Mouse (Mus musculus): Measurements from ENCODE around the gene Fam89b. TPM values are rescaled to one million over a fixed set of nuclear protein-coding genes. Genes with fewer than 3 reads are reported as not detected.
"Not testable (repeated sequence)": the region's sequence is repeated elsewhere in the genome, so short reads cannot be mapped to it uniquely, and the experiment has no call there.

Fam89b gene
- polyA plus RNA-seq, 1 experiment from 2014 or later, result 170 TPM

GRCm38 (mm10) chr19:5689088-5689428 is 40.4 kb downstream of the Fam89b start:
- ATAC-seq, result no peak
- peaks cover 10% of the 10 kb centered on the region for H3K36me3 ChIP-seq (ENCODE audit: control insufficient read depth, insufficient read depth)
- peaks cover 49% of the 10 kb centered on the region for H3K4me1 ChIP-seq (replicated peaks; ENCODE audit: control insufficient read depth, insufficient read depth, low read length)
- no peaks in the 10 kb centered on the region for H3K9me3 ChIP-seq (ENCODE audit: control insufficient read depth, low read length)
- peak overlapping the region; percentile 73 for H3K27ac ChIP-seq (ENCODE audit: low read length)
- peak overlapping the region; percentile 73 for H3K9ac ChIP-seq (replicated peaks; ENCODE audit: low read depth, low read length)
- H3K27me3 ChIP-seq (replicated peaks; ENCODE audit: control insufficient read depth, insufficient read depth, low read length), result no peaks in the 10 kb centered on the region
- whole genome bisulfite sequencing, result under 1% methylated on average over 7 of the region's 7 CpGs
- H3K4me2 ChIP-seq (ENCODE audit: low read length), result peak overlapping the region; percentile 99
- peak overlapping the region; percentile 85 for H3K4me3 ChIP-seq (replicated peaks; ENCODE audit: low read length)

- Histone ChIP-seq H3K36me3 (ENCODE audit: control insufficient read depth, insufficient read depth) (peaks cover 12% of the 10 kb centered on the region), H3K4me1 (replicated peaks; ENCODE audit: control insufficient read depth, insufficient read depth, low read length) (peaks cover 49% of the 10 kb centered on the region), H3K4me2 (ENCODE audit: low read length) (peak within 1 kb of the TSS; percentile 99), H3K9me3 (ENCODE audit: control insufficient read depth, low read length) (no peaks in the 10 kb centered on the region), H3K9ac (replicated peaks; ENCODE audit: low read depth, low read length) (peak within 1 kb of the TSS; percentile 78), H3K4me3 (replicated peaks; ENCODE audit: low read length) (peak within 1 kb of the TSS; percentile 85), H3K27ac (ENCODE audit: low read length) (peak within 1 kb of the TSS; percentile 91), H3K27me3 (replicated peaks; ENCODE audit: control insufficient read depth, insufficient read depth, low read length) (no peaks in the 10 kb centered on the region)
- ATAC-seq, result peak; percentile 97
- WGBS, result under 1% methylated on average over 68 of the region's 69 CpGs
Observed at GRCm38 (mm10) chr19:5688200-5689087, 41.0 kb downstream of the Fam89b start, which contains the start of the genes Map3k11 and Pcnx3. TSS of gene Map3k11 (plus strand) at chr19:5688742. TSS of gene Pcnx3 (minus strand) at chr19:5688908.

DNA sequence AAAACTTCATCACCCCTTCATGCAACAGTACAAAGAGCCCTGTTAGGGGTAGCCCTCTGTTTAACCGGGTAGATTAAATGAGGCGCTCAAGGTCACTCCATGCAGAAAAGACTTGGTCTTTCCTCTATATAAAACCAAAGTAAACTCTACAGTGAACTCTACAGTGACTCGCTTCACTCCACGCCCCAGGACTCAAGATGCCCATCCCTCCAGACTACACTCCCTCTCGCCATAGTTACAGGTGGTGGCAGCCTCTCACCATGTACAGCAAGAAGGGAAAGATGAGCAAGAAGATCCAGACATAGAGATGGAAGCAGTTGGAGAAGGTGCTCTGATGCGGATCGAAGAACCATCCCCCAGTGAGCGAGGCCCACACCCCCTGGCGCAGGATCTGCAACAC is 41.7 kb downstream of the Fam89b start:
- Histone ChIP-seq H3K4me2 (ENCODE audit: low read length) (peak overlapping the region; percentile 99), H3K4me3 (replicated peaks; ENCODE audit: low read length) (peak overlapping the region; percentile 85), H3K27ac (ENCODE audit: low read length) (peak overlapping the region; percentile 91; the same call in 1 of the 2 replicates), H3K9me3 (ENCODE audit: control insufficient read depth, low read length) (no peaks in the 10 kb centered on the region), H3K27me3 (replicated peaks; ENCODE audit: control insufficient read depth, insufficient read depth, low read length) (no peaks in the 10 kb centered on the region), H3K9ac (replicated peaks; ENCODE audit: low read depth, low read length) (peak overlapping the region; percentile 78), H3K36me3 (ENCODE audit: control insufficient read depth, insufficient read depth) (peaks cover 17% of the 10 kb centered on the region), H3K4me1 (replicated peaks; ENCODE audit: control insufficient read depth, insufficient read depth, low read length) (peaks cover 45% of the 10 kb centered on the region)
- no peak for ATAC-seq
- 21% methylated on average over 9 of the region's 9 CpGs for WGBS

GRCm38 (mm10) chr19:5686954-5687353 is 42.5 kb downstream of the Fam89b start:
- not testable (repeated sequence) for H3K4me2 ChIP-seq (ENCODE audit: low read length); H3K4me3 ChIP-seq (replicated peaks; ENCODE audit: low read length); H3K9ac ChIP-seq (replicated peaks; ENCODE audit: low read depth, low read length); ATAC-seq; H3K27me3 ChIP-seq (replicated peaks; ENCODE audit: control insufficient read depth, insufficient read depth, low read length); H3K9me3 ChIP-seq (ENCODE audit: control insufficient read depth, low read length); H3K27ac ChIP-seq (ENCODE audit: low read length)
- peaks cover 37% of the 10 kb centered on the region for H3K4me1 ChIP-seq (replicated peaks; ENCODE audit: control insufficient read depth, insufficient read depth, low read length)
- H3K36me3 ChIP-seq (ENCODE audit: control insufficient read depth, insufficient read depth), result peaks cover 24% of the 10 kb centered on the region
- WGBS, result 92% methylated on average over 12 of the region's 12 CpGs

DNA sequence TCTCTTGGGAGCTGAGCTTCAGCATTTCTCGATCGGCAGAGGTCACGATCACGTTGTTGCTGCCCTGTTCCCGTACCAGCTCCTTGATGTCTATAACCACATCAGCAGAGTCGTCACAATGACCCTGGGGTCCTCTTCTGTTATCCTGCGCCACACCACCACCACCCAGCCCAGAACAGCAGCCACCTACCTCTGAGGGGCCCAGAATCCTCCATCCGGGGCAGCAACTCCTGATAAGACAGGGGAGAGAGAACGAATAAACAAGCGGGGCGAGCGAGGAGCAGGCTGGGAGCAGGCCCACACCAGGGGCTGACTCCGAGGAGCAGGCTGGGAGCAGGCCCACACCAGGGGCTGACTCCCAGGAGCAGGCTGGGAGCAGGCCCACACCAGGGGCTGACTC is 43.0 kb downstream of the Fam89b start:
- H3K4me3 ChIP-seq (replicated peaks; ENCODE audit: low read length), result no peak overlapping the region
- WGBS, result 95% methylated on average over 13 of the region's 13 CpGs
- no peaks in the 10 kb centered on the region for H3K9me3 ChIP-seq (ENCODE audit: control insufficient read depth, low read length)
- H3K4me1 ChIP-seq (replicated peaks; ENCODE audit: control insufficient read depth, insufficient read depth, low read length), result peaks cover 32% of the 10 kb centered on the region
- no peaks in the 10 kb centered on the region for H3K27me3 ChIP-seq (replicated peaks; ENCODE audit: control insufficient read depth, insufficient read depth, low read length)
- H3K4me2 ChIP-seq (ENCODE audit: low read length), result no peak overlapping the region
- no peak overlapping the region for H3K9ac ChIP-seq (replicated peaks; ENCODE audit: low read depth, low read length)
- peaks cover 28% of the 10 kb centered on the region for H3K36me3 ChIP-seq (ENCODE audit: control insufficient read depth, insufficient read depth)
- H3K27ac ChIP-seq (ENCODE audit: low read length), result no peak overlapping the region
- no peak for ATAC-seq

DNA sequence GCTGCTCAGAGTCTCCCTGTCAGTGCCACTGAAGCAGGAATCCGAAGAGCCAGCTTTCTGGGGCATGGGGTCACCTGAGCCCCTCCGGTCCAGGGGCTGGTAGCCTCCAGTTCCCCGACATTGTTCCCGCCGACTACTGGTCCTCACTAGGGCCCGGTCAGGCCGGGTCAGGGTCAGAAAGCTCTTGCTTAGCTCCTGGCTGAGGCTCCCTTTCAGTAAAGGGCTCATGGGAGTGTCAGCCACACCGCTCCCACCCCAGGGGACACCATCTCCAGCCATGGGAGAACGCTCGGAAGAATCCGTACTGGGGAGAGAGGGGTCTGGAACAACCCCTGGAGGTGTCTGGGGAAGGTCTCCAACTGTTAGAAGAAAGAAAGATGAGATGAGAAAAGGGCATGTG is 43.6 kb downstream of the Fam89b start:
- WGBS, result 97% methylated on average over 11 of the region's 11 CpGs
- H3K4me2 ChIP-seq (ENCODE audit: low read length), result no peak overlapping the region
- no peaks in the 10 kb centered on the region for H3K9me3 ChIP-seq (ENCODE audit: control insufficient read depth, low read length)
- no peak overlapping the region for H3K4me3 ChIP-seq (replicated peaks; ENCODE audit: low read length)
- peaks cover 33% of the 10 kb centered on the region for H3K36me3 ChIP-seq (ENCODE audit: control insufficient read depth, insufficient read depth)
- no peaks in the 10 kb centered on the region for H3K27me3 ChIP-seq (replicated peaks; ENCODE audit: control insufficient read depth, insufficient read depth, low read length)
- peaks cover 27% of the 10 kb centered on the region for H3K4me1 ChIP-seq (replicated peaks; ENCODE audit: control insufficient read depth, insufficient read depth, low read length)
- no peak overlapping the region for H3K27ac ChIP-seq (ENCODE audit: low read length)
- H3K9ac ChIP-seq (replicated peaks; ENCODE audit: low read depth, low read length), result no peak overlapping the region
- no peak for ATAC-seq

DNA sequence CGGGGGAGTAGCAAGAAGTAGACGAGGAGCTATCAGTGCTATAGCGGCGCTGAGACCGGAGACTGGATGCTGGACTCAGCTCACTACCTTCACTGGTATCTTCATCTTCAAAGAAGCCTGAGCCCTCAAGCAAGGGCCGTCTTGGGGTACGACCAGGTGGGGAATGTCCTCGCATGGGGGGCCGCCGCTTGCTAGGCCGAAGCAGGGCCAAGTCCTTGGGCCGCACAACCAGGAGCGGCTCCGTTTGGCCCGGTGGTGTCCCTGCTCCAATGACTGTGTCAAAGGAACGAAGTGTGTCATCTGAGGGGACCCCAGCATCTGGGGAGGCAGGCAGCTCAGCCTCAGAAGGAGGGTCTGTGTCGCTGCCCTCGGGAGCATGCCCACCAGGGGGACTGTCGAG is 44.0 kb downstream of the Fam89b start:
- Histone ChIP-seq H3K36me3 (ENCODE audit: control insufficient read depth, insufficient read depth) (peaks cover 36% of the 10 kb centered on the region), H3K27ac (ENCODE audit: low read length) (no peak overlapping the region), H3K4me2 (ENCODE audit: low read length) (no peak overlapping the region), H3K9me3 (ENCODE audit: control insufficient read depth, low read length) (no peaks in the 10 kb centered on the region), H3K4me3 (replicated peaks; ENCODE audit: low read length) (no peak overlapping the region), H3K4me1 (replicated peaks; ENCODE audit: control insufficient read depth, insufficient read depth, low read length) (peaks cover 23% of the 10 kb centered on the region), H3K9ac (replicated peaks; ENCODE audit: low read depth, low read length) (no peak overlapping the region), H3K27me3 (replicated peaks; ENCODE audit: control insufficient read depth, insufficient read depth, low read length) (no peaks in the 10 kb centered on the region)
- WGBS, result 93% methylated on average over 19 of the region's 19 CpGs
- no peak for ATAC-seq

GRCm38 (mm10) chr19:5684985-5685384 is 44.5 kb downstream of the Fam89b start:
- H3K9me3 ChIP-seq (ENCODE audit: control insufficient read depth, low read length), result no peaks in the 10 kb centered on the region
- no peak for ATAC-seq
- no peak overlapping the region for H3K27ac ChIP-seq (ENCODE audit: low read length)
- H3K4me3 ChIP-seq (replicated peaks; ENCODE audit: low read length), result no peak overlapping the region
- H3K9ac ChIP-seq (replicated peaks; ENCODE audit: low read depth, low read length), result no peak overlapping the region
- H3K27me3 ChIP-seq (replicated peaks; ENCODE audit: control insufficient read depth, insufficient read depth, low read length), result no peaks in the 10 kb centered on the region
- H3K4me1 ChIP-seq (replicated peaks; ENCODE audit: control insufficient read depth, insufficient read depth, low read length), result peaks cover 18% of the 10 kb centered on the region
- no peak overlapping the region for H3K4me2 ChIP-seq (ENCODE audit: low read length)
- WGBS, result 89% methylated on average over 13 of the region's 13 CpGs
- peaks cover 38% of the 10 kb centered on the region for H3K36me3 ChIP-seq (ENCODE audit: control insufficient read depth, insufficient read depth)

DNA sequence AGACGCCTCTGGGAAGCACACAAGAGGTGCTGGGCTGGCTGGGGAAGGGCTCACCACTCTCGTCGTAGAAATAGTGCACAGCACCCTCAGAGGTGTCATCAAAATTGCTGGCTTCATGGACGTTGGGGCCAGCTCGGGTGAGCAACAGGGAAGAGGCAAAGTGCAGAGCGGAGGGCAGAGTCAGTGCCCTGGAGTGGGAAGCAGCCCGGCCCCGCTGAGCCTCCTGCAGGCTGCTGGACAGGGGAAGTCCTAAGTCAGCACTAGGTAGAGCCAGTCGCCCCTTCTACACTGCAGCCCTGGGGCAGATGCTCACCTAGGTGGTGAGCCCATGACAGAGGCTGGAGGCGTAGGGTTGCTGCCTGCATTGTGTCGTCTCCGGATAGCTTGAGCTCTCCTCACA is 45.2 kb downstream of the Fam89b start:
- peaks cover 11% of the 10 kb centered on the region for H3K4me1 ChIP-seq (replicated peaks; ENCODE audit: control insufficient read depth, insufficient read depth, low read length)
- 91% methylated on average over 12 of the region's 12 CpGs for WGBS
- ATAC-seq, result no peak

More for the DNA sequence above, 45.2 kb downstream of the Fam89b start:
- peaks cover 40% of the 10 kb centered on the region for H3K36me3 ChIP-seq (ENCODE audit: control insufficient read depth, insufficient read depth)
- no peaks in the 10 kb centered on the region for H3K27me3 ChIP-seq (replicated peaks; ENCODE audit: control insufficient read depth, insufficient read depth, low read length)
- H3K27ac ChIP-seq (ENCODE audit: low read length), result no peak overlapping the region
- no peak overlapping the region for H3K4me2 ChIP-seq (ENCODE audit: low read length)
- H3K9me3 ChIP-seq (ENCODE audit: control insufficient read depth, low read length), result no peaks in the 10 kb centered on the region
- H3K9ac ChIP-seq (replicated peaks; ENCODE audit: low read depth, low read length), result no peak overlapping the region
- H3K4me3 ChIP-seq (replicated peaks; ENCODE audit: low read length), result no peak overlapping the region
